Mouse (Mus musculus): ENCODE measurements around the gene Sfn. TPM values are rescaled to one million over a fixed set of nuclear protein-coding genes. Genes with fewer than 3 reads are reported as not detected.
A peak's percentile ranks its signal among the peaks of the same experiment; 100 is the strongest.

Sfn gene
- total and polyA plus RNA-seq, 3 experiments = 1.0 to 2.0 (median 1.1) TPM

GRCm38 (mm10) chr4:133598616-133599015 is 3.4 kb downstream of the Sfn start (continued):
- no peak for TF ChIP-seq ZMIZ1 (IDR thresholded peaks at IDR 0.05; ENCODE audit: low read depth, low read length)
- no peak for TF ChIP-seq EP300 (IDR thresholded peaks at IDR 0.05; ENCODE audit: low read length)
- no peak for TF ChIP-seq KAT2A (IDR thresholded peaks at IDR 0.05; ENCODE audit: insufficient replicate concordance, low read length)
- TF ChIP-seq CTCF (conservative IDR thresholded peaks at IDR 0.05 in 1 of 2, IDR thresholded peaks at IDR 0.05 in 1 of 2; ENCODE audit: low read depth in 2 of 2, low read length in 2 of 2) = no peak
- no peak for TF ChIP-seq MAFK (IDR thresholded peaks at IDR 0.05; ENCODE audit: insufficient replicate concordance, low read length)
- peak; percentile 40; the same call in 1 of the 2 replicates for TF ChIP-seq ELF1 (IDR thresholded peaks at IDR 0.05; ENCODE audit: low read depth, low read length)
- peak; percentile 48 for TF ChIP-seq POLR2A (IDR thresholded peaks at IDR 0.05; ENCODE audit: low read depth, low read length)
- no peak for TF ChIP-seq SMC3 (IDR thresholded peaks at IDR 0.05; ENCODE audit: low read depth, low read length)
- TF ChIP-seq USF1 (IDR thresholded peaks at IDR 0.05; ENCODE audit: low read depth, low read length) = no peak

- no peaks in the 10 kb centered on the region for H3K79me2 ChIP-seq (replicated peaks; ENCODE audit: control insufficient read depth, extremely low read depth, insufficient read depth, poor library complexity, severe bottlenecking)
- no peaks in the 10 kb centered on the region for H3K9me3 ChIP-seq (replicated peaks; ENCODE audit: low read length)
- DNase-seq (ENCODE audit: extremely low read depth) = no peak
- no peak overlapping the region; the same call in 1 of the 2 replicates for H3K9ac ChIP-seq (ENCODE audit: insufficient read depth, low read depth)
- in situ Hi-C loops (cut with MboI; ENCODE audit: low pct_ligation_motif_present, low pct_unique_long_range_greater_than_20kb, low sequenced_read_pairs) = loop anchor here (5.0 to 25.0 kb wide), 3 partner anchors 36 to 491 kb away; partner anchors contain the start of gene Cd52
- no peak overlapping the region for H3K4me3 ChIP-seq (replicated peaks in 1 of 3; ENCODE audit: low read depth in 2 of 3, low read length in 2 of 3, poor library complexity in 1 of 3)
- dilution Hi-C loops (cut with MboI; ENCODE audit: extremely low pct_ligation_motif_present, extremely low pct_unique_long_range_greater_than_20kb, low sequenced_read_pairs) = no loop called here
- peaks cover 17 to 54% of the 10 kb centered on the region in 2 experiments for H3K4me1 ChIP-seq (ENCODE audit: control insufficient read depth in 1 of 2, insufficient read depth in 2 of 2)
- no peak overlapping the region for H3K4me2 ChIP-seq (ENCODE audit: insufficient read depth, low read depth, poor library complexity, severe bottlenecking)
- no peaks in the 10 kb centered on the region for H3K27me3 ChIP-seq (replicated peaks)
- H3K27ac ChIP-seq (ENCODE audit: insufficient read depth, low read depth) = peak overlapping the region; percentile 65
- TF ChIP-seq TCF12 (IDR thresholded peaks at IDR 0.05; ENCODE audit: low read depth, low read length) = peak; percentile 57; the same call in 1 of the 2 replicates
- peak; percentile 57 for TF ChIP-seq EP300 (IDR thresholded peaks at IDR 0.05; ENCODE audit: low read length)
- peak; percentile 53 for TF ChIP-seq ETS1 (conservative IDR thresholded peaks at IDR 0.05; ENCODE audit: low read depth, low read length)
- TF ChIP-seq MAX (IDR thresholded peaks at IDR 0.05; ENCODE audit: low read length) = no peak
- no peak for TF ChIP-seq GABPA (IDR thresholded peaks at IDR 0.05; ENCODE audit: insufficient replicate concordance, low read depth, low read length)
- TF ChIP-seq ELF1 (IDR thresholded peaks at IDR 0.05; ENCODE audit: low read depth, low read length) = no peak
- TF ChIP-seq USF2 (conservative IDR thresholded peaks at IDR 0.05; ENCODE audit: low read depth, low read length) = no peak
- no peak for TF ChIP-seq KAT2A (IDR thresholded peaks at IDR 0.05; ENCODE audit: insufficient replicate concordance, low read length)
- peak; percentile 24; the same call in 1 of the 2 replicates for TF ChIP-seq POLR2A (IDR thresholded peaks at IDR 0.05; ENCODE audit: low read depth, low read length)
- TF ChIP-seq UBTF (IDR thresholded peaks at IDR 0.05; ENCODE audit: low read depth, low read length) = no peak
- no peak for TF ChIP-seq USF1 (IDR thresholded peaks at IDR 0.05; ENCODE audit: low read depth, low read length)
- TF ChIP-seq MEF2A (IDR thresholded peaks at IDR 0.05; ENCODE audit: borderline replicate concordance, low read depth, low read length) = peak; percentile 86
- no peak for TF ChIP-seq NELFE (IDR thresholded peaks at IDR 0.05; ENCODE audit: low read depth, low read length)
- peaks cover 2 to 20% of the 10 kb centered on the region in 2 experiments for H3K36me3 ChIP-seq (replicated peaks in 1 of 2; ENCODE audit: control insufficient read depth in 1 of 2, insufficient read depth in 1 of 2, low read length in 1 of 2)
Measured at GRCm38 (mm10) chr4:133596084-133596483, 5.9 kb downstream of the Sfn start.

- Histone ChIP-seq H3K9me3 (replicated peaks; ENCODE audit: low read length) (no peaks in the 10 kb centered on the region), H3K27me3 (replicated peaks) (no peaks in the 10 kb centered on the region), H3K27ac (ENCODE audit: insufficient read depth, low read depth) (peak overlapping the region; percentile 74), H3K9ac (ENCODE audit: insufficient read depth, low read depth) (no peak overlapping the region), H3K4me1 (ENCODE audit: control insufficient read depth in 1 of 2, insufficient read depth in 2 of 2) (peaks cover 17 to 54% of the 10 kb centered on the region in 2 experiments), H3K4me2 (ENCODE audit: insufficient read depth, low read depth, poor library complexity, severe bottlenecking) (peak overlapping the region; percentile 51), H3K79me2 (replicated peaks; ENCODE audit: control insufficient read depth, extremely low read depth, insufficient read depth, poor library complexity, severe bottlenecking) (no peaks in the 10 kb centered on the region), H3K36me3 (replicated peaks in 1 of 2; ENCODE audit: control insufficient read depth in 1 of 2, insufficient read depth in 1 of 2, low read length in 1 of 2) (peaks cover 6 to 25% of the 10 kb centered on the region in 2 experiments), H3K4me3 (replicated peaks in 1 of 3; ENCODE audit: low read depth in 2 of 3, low read length in 2 of 3, poor library complexity in 1 of 3) (no peak overlapping the region)
- no peak for TF ChIP-seq KAT2A (IDR thresholded peaks at IDR 0.05; ENCODE audit: insufficient replicate concordance, low read length)
- 0 out of 2 replicates have a peak, but pooled peaks have one; percentile 30 for TF ChIP-seq POLR2A (IDR thresholded peaks at IDR 0.05; ENCODE audit: low read depth, low read length)
- dilution Hi-C loops (cut with MboI; ENCODE audit: extremely low pct_ligation_motif_present, extremely low pct_unique_long_range_greater_than_20kb, low sequenced_read_pairs) (no loop called here), in situ Hi-C loops (cut with MboI; ENCODE audit: low pct_ligation_motif_present, low pct_unique_long_range_greater_than_20kb, low sequenced_read_pairs) (loop anchor here (5.0 to 25.0 kb wide), 3 partner anchors 37 to 492 kb away; partner anchors contain the start of gene Cd52)
- DNase-seq (ENCODE audit: extremely low read depth) = no peak
Measured at GRCm38 (mm10) chr4:133595538-133595937, 6.4 kb downstream of the Sfn start.

Data from CH12.LX (cell line).